Mouse (Mus musculus) gastrocnemius, adult 2 months (tissue): ENCODE measurements around the gene Rdh16f2. TPM values are rescaled to one million over a fixed set of nuclear protein-coding genes. Genes with fewer than 3 reads are reported as not detected.
"Not testable (repeated sequence)": the region's sequence is repeated elsewhere in the genome, so short reads cannot be mapped to it uniquely, and the experiment has no call there.

Experiments
- DNase-seq: peaks from one replicate; pipeline ENCODE4 v3.0.0; 2022
- H3K27ac ChIP-seq: fragments of 200-600 bp; 2 replicates; pipeline ENCODE4 v1.8.1; 2022; ENCODE audit warnings: mild to moderate bottlenecking
- H3K4me3 ChIP-seq: fragments of 200-600 bp; 2 replicates; pipeline ENCODE4 v1.8.1; 2022; ENCODE audit warnings: mild to moderate bottlenecking, moderate library complexity
- CTCF ChIP-seq: fragments of 200-600 bp; IDR thresholded peaks from 2 replicates; pipeline ENCODE4 v1.8.1; 2022; ENCODE audit warnings: antibody characterized with exemption, mild to moderate bottlenecking, moderate library complexity
- intact Hi-C: fragments of 180-260 bp; cut with DNase I; formaldehyde crosslinking; loops from one replicate; pipeline ENCODE4 v1.15.1; 2025
- long read RNA-seq, 2 experiments: library from polyadenylated mRNA; stranded (forward); transcript quantifications; one replicate each; pipeline ENCODE4 v2.0.0; 2021
- total RNA-seq, 2 experiments: library from RNA; stranded (reverse); gene quantifications; 2 replicates each; pipeline ENCODE4 v1.2.3; 2021

Gene Rdh16f2
- total RNA-seq: not detected
- long read RNA-seq, experiment 1: 0 reads
- long read RNA-seq, experiment 2: 0 reads

DNA sequence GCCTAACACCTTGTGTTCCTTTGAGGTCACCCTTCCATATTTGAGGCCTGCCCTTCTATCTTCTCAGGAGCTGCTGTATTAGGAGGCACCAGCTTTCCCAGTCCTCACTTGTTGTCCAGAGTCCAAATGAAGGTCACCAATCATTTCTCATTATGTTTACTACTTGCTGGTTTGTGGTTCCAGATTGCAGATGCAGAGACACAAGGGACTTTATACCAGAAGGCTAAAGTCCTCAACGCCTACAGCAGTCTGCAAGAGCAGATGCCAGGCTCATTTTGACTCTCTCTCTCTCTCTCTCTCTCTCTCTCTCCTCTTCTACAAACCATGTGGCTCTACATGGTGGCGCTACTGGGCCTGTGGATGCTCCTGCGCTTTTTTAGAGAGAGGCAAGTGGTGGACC is at the start of gene Rdh16f2:
Gene Rdh16f2 (plus strand): TSS at position 243 of the 400 bp plus-strand sequence.
- DNase-seq: no peak
- Histone ChIP-seq H3K27ac (no peak within 1 kb of the TSS), H3K4me3 (no peak within 1 kb of the TSS)
- TF ChIP-seq CTCF: no peak
- intact Hi-C loops: no loop called here

DNA sequence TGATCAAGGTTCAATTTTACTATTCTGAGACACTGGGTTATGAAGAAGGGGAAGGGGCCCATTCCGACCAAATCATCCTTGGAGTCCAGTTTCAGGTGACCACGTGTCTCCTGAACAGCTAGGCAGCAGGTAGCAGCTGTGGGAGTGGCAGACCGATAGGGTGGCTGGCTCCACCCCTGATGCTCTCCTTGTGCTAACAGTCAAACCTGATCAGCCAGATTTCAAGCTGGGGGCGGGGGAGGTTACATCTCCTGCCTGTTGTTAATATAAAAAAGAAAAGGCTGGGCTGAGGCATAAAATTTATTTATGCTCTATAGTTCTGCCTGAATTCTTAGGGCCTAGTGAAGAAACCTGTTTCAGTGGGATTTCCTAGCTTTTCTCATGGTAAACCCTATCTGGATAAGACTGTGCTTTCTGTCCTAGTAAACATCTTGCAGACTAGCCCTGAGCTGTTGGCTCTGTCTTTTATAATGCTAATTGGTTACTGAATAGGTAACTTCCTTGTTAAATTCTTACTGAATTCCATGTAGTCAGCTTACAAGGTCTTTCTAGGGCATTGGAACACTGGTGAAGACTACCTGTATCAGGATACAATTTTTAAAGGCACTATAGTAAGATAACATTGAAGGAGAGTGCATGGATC is 48.9 kb upstream of the Rdh16f2 start:
- H3K4me3 ChIP-seq, H3K27ac ChIP-seq, DNase-seq, intact Hi-C loops: not testable (repeated sequence)

DNA sequence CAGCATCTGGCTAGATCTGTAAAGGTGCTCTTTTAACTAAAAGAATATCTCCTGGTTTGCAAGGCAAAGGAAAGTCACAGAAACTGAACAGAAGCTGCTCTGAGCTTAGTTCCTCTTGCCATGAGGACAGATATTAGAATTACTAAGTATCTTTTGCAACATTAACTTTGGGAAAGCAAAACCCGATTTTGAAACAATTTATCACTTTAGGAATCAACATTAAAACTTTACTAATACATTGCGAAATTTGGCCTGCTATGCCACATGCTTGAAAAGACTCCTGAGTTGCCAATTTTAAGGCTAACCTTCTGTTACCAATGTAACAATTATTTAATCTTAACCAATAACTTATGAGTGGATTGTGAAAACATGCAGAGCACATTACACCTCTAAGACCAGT is 44.5 kb upstream of the Rdh16f2 start:
- H3K4me3 ChIP-seq, intact Hi-C loops, DNase-seq, H3K27ac ChIP-seq: not testable (repeated sequence)

DNA sequence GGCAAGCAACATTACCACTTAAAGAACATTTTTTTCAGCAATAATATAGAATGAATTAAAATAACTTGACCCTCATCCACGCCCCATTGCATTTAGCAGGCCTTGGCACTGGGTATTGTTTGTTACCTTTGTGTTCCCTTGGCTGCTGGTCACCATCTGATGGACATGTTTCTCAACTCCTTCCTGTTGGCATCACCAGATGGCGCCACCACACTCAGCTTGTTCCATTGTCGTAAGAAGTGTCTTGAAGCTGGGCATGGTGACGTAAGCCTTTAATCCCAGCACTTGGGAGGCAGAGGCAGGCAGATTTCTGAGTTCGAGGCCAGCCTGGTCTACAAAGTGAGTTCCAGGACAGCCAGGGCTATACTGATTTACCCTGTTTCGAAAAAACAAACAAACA is 40.9 kb upstream of the Rdh16f2 start:
- H3K4me3 ChIP-seq: no peak overlapping the region
- H3K27ac ChIP-seq: no peak overlapping the region
- peak; percentile 6; the same call in 1 of the 2 replicates for TF ChIP-seq CTCF
- DNase-seq: no peak
- intact Hi-C loops: no loop called here

GRCm38 (mm10) chr10:127829121-127829520 is 37.2 kb upstream of the Rdh16f2 start:
- no peak for DNase-seq
- Histone ChIP-seq H3K27ac (no peak overlapping the region), H3K4me3 (no peak overlapping the region)
- no peak for TF ChIP-seq CTCF
- intact Hi-C loops: no loop called here

- H3K27ac ChIP-seq, DNase-seq, H3K4me3 ChIP-seq, intact Hi-C loops: not testable (repeated sequence)
Observed at GRCm38 (mm10) chr10:127834186-127834585, 32.1 kb upstream of the Rdh16f2 start.

DNA sequence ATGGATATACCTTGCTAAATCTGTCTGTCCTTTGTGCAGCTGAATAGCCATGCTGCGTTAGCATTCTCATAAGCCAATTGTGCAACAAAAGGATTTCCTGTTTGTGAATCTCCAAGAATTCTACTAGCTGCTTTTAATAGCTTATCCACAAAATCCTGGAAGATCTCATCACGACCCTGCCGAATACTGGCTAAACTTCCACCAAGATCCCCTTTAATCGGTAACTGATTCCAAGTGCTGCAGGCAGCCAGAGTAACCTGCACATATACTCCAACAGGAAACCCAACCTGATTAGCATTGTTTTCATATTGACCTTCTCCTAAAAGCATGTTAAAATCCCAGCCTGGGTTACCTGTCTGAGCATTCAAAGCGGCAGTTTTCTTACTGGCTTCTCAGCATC is 31.0 kb upstream of the Rdh16f2 start:
- DNase-seq: no peak
- no peak for TF ChIP-seq CTCF
- Histone ChIP-seq H3K4me3 (no peak overlapping the region), H3K27ac (no peak overlapping the region)
- intact Hi-C loops: no loop called here

DNA sequence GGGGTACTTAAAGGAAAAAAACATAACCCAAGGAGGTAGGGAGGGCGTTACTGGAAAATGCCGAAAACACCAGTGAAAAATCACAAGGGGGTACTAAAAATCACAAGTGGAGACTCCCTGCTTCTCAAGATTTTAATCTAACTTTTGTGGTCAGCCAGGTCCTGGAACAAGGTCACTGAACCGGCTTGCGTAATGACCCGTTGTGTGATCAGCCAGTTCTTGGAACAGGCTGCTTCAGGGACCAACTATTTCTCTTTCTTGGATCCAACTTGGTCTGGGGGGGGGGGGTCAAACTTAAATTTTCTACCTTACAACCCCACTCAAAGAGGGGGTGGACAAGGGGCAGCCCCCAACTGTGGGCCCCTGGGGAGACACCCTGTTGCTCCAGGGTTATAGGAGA is 28.5 kb upstream of the Rdh16f2 start:
- intact Hi-C loops, H3K27ac ChIP-seq, DNase-seq, H3K4me3 ChIP-seq: not testable (repeated sequence)

DNA sequence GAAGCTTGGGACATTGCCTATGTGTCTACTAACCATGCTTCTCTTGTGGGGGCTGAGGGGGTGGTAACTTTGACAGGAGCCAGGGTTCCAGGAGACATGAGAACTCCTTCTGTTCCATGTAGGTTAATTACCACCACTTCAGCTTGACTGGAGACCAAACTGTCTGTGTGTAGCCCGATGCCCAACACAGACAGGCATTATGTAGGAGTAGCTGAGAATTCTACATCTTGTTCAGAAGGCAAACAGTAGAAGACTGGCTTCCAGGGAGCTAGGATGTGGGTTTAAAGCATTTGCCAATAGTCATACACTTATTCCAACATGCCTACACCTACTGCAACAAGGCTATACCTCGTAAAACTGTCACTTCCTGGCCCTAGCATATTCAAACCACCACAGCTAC is 27.7 kb upstream of the Rdh16f2 start:
- intact Hi-C loops: no loop called here
- H3K27ac ChIP-seq: no peak overlapping the region
- no peak for DNase-seq
- TF ChIP-seq CTCF: no peak
- H3K4me3 ChIP-seq: no peak overlapping the region

GRCm38 (mm10) chr10:127840776-127841175 is 25.5 kb upstream of the Rdh16f2 start:
- Histone ChIP-seq H3K27ac (no peak overlapping the region), H3K4me3 (no peak overlapping the region)
- no peak for DNase-seq
- no peak for TF ChIP-seq CTCF
- intact Hi-C loops: no loop called here

GRCm38 (mm10) chr10:127845945-127846344 is 20.3 kb upstream of the Rdh16f2 start:
- H3K27ac ChIP-seq, H3K4me3 ChIP-seq, DNase-seq, intact Hi-C loops: not testable (repeated sequence)

DNA sequence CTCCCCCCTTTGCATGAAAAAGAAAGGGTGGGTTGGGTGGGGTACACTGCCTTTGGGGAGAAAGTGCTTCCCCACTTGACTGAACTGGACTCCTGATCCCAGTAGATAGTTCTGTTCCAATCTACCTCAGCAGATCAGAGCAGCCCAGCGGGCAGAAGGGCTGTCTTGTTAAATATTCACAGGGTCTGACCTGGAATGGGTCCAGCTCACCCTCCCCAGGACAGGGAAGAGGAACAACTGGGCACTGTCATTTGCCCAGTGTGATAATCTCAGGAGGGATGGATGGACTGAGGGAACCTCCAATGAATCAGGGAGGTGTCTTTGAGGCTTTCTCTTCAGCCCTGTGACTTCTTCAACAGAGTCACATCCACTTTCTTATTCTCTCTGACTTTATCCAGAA is 18.2 kb upstream of the Rdh16f2 start:
- TF ChIP-seq CTCF: no peak
- no peak overlapping the region for H3K27ac ChIP-seq
- intact Hi-C loops: no loop called here
- DNase-seq: no peak
- H3K4me3 ChIP-seq: no peak overlapping the region

DNA sequence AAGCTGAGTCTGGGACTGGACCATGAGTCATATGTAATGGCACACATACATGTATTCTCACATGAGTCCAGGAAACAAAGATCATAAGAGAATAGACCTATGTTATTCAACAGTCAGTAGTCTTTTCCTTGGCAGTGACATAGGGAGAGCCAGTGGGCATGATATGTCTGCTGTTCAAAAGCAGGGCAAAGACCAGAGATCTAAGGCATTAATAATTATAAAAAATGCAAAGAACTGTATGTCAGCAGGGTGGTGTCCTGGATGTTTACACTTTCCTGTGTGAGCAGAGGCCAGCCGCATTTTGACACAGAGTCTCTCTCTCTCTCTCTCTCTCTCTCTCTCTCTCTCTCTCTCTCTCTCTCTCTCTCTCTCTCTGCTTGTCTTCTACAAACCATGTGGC is 16.6 kb upstream of the Rdh16f2 start, which contains the start of gene Rdh19:
Gene Rdh19 (plus strand): TSS at position 301 of the 400 bp plus-strand sequence.
- H3K4me3 ChIP-seq: no peak within 1 kb of the TSS

GRCm38 (mm10) chr10:127856376-127856775 is 9.9 kb upstream of the Rdh16f2 start:
- no peak for TF ChIP-seq CTCF
- Histone ChIP-seq H3K4me3 (no peak overlapping the region), H3K27ac (no peak overlapping the region)
- intact Hi-C loops: no loop called here
- no peak for DNase-seq

More for the DNA sequence above, 16.6 kb upstream of the Rdh16f2 start, which contains the start of gene Rdh19:
- DNase-seq: no peak
- no peak within 1 kb of the TSS for H3K27ac ChIP-seq
- no peak for TF ChIP-seq CTCF
- intact Hi-C loops: no loop called here
